ENCODE assay signal across 10 mouse cellular contexts in genomic region chr12:80517977-80518376, GRCm38 (mm10). TPM values are rescaled to one million over a fixed set of nuclear protein-coding genes. Genes with fewer than 3 reads are reported as not detected.
DNase-seq lines count a peak whose midpoint lies in the region; ATAC-seq lines count a peak whose summit lies in the region.
"Had no signal": no experiment of that assay in that cellular context is flagged by ENCODE, and none has a peak within 500 bp of the region (broad histone marks: within the 10 kb centered on the region; RNA-seq: fewer than 3 reads in every experiment).

Gene Galnt16, plus strand, starts transcription at chr12:80518277.

- H3K27ac ChIP-seq in heart, embryonic 13.5 days (replicated peaks), result no peak within 1 kb of the TSS
- no peak within 1 kb of the TSS for H3K27ac ChIP-seq in brown adipose tissue, adult 24 weeks (replicated peaks; ENCODE audit: low read depth, low read length)
- peak within 1 kb of the TSS; percentile 89 for H3K27ac ChIP-seq in hindbrain, embryonic 11.5 days (ENCODE audit: low read depth, low read length)
- H3K27ac ChIP-seq in liver, embryonic 13.5 days, result no peak within 1 kb of the TSS
- H3K27ac ChIP-seq: macrophage had no signal

- H3K4me1 ChIP-seq in heart, embryonic 13.5 days, result peaks cover 14% of the 10 kb centered on the region
- H3K4me1 ChIP-seq in brown adipose tissue, adult 24 weeks (ENCODE audit: control insufficient read depth, insufficient read depth, insufficient read length, low read length), result 0 out of 2 replicates have a peak, but pooled peaks cover 3% of the 10 kb centered on the region
- H3K4me1 ChIP-seq in hindbrain, embryonic 11.5 days (replicated peaks; ENCODE audit: control insufficient read depth, insufficient read depth, low read length), result no peaks in the 10 kb centered on the region
- peaks cover 4% of the 10 kb centered on the region for H3K4me1 ChIP-seq in liver, embryonic 13.5 days (replicated peaks)

- no peak for DNase-seq in heart, adult 8-10 months (ENCODE audit: low spot score)
- no peak for DNase-seq in hindbrain, embryonic 11.5 days (ENCODE audit: low spot score)
- no peak for DNase-seq in liver, embryonic 13.5 days
- no peak for DNase-seq in adipocyte (ENCODE audit: low spot score)
- DNase-seq in right cerebral cortex, postnatal 4 days, result no peak
- no peak for DNase-seq in right cerebral cortex, adult 18-20 months

- H3K9me3 ChIP-seq in heart, embryonic 13.5 days, result no peaks in the 10 kb centered on the region
- no peaks in the 10 kb centered on the region for H3K9me3 ChIP-seq in hindbrain, embryonic 11.5 days (ENCODE audit: control insufficient read depth, low read length)
- H3K9me3 ChIP-seq in liver, embryonic 13.5 days (replicated peaks), result no peaks in the 10 kb centered on the region

- H3K27me3 ChIP-seq in heart, embryonic 13.5 days (replicated peaks), result peaks cover 91% of the 10 kb centered on the region
- peaks cover 13% of the 10 kb centered on the region for H3K27me3 ChIP-seq in hindbrain, embryonic 11.5 days (ENCODE audit: control insufficient read depth, insufficient read depth, low read length)
- H3K27me3 ChIP-seq in liver, embryonic 13.5 days, result peaks cover 92% of the 10 kb centered on the region

- no peak for ATAC-seq in heart, embryonic 13.5 days (ENCODE audit: extremely low read depth, insufficient number of reproducible peaks, low FRiP score, low TSS enrichment)
- no peak for ATAC-seq in hindbrain, embryonic 11.5 days (ENCODE audit: low FRiP score)
- ATAC-seq in liver, embryonic 13.5 days (ENCODE audit: low read depth), result no peak

- peak within 1 kb of the TSS; percentile 100 for H3K4me2 ChIP-seq in heart, embryonic 13.5 days
- peak within 1 kb of the TSS; percentile 85 for H3K4me2 ChIP-seq in hindbrain, embryonic 11.5 days (replicated peaks; ENCODE audit: low read depth, low read length)
- peak within 1 kb of the TSS; percentile 64 for H3K4me2 ChIP-seq in liver, embryonic 13.5 days

- peak within 1 kb of the TSS; percentile 76 for H3K9ac ChIP-seq in heart, embryonic 13.5 days
- peak within 1 kb of the TSS; percentile 79 for H3K9ac ChIP-seq in hindbrain, embryonic 11.5 days (ENCODE audit: low read depth, low read length)
- no peak within 1 kb of the TSS for H3K9ac ChIP-seq in liver, embryonic 13.5 days

- whole genome bisulfite sequencing in heart, embryonic 13.5 days, result 4% methylated on average over 14 of the region's 14 CpGs
- WGBS in hindbrain, embryonic 11.5 days, result 4% methylated on average over 14 of the region's 14 CpGs
- 4% methylated on average over 14 of the region's 14 CpGs for WGBS in liver, embryonic 13.5 days (ENCODE audit: insufficient replicate concordance)

- H3K36me3 ChIP-seq in heart, embryonic 13.5 days, result no peaks in the 10 kb centered on the region
- H3K36me3 ChIP-seq in hindbrain, embryonic 11.5 days (ENCODE audit: control insufficient read depth, insufficient read depth, low read length), result no peaks in the 10 kb centered on the region
- no peaks in the 10 kb centered on the region for H3K36me3 ChIP-seq in liver, embryonic 13.5 days

- H3K4me3 ChIP-seq in heart, embryonic 13.5 days, result peak within 1 kb of the TSS; percentile 72
- H3K4me3 ChIP-seq in brown adipose tissue, adult 24 weeks (ENCODE audit: insufficient read depth, low read depth, low read length), result peak within 1 kb of the TSS; percentile 50
- peak within 1 kb of the TSS; percentile 79 for H3K4me3 ChIP-seq in hindbrain, embryonic 11.5 days (ENCODE audit: low read depth, low read length)
- H3K4me3 ChIP-seq in liver, embryonic 13.5 days (replicated peaks), result peak within 1 kb of the TSS; percentile 48

RNA-seq across cellular contexts. Expression of gene Galnt16, which starts in this region (rescaled TPM):
- polyA plus RNA-seq in heart, embryonic 13.5 days (2015; fragmentation: Nextera tagmentation; extraction: Ambion mirVana), result 3.2 and 3.7 TPM in 2 replicates
- total RNA-seq in heart, adult 8-10 months (2022), result 1 to 10 TPM; 1.2 to 2.3 (median 1.8) TPM
- 3.1 and 4.1 TPM in 2 replicates for polyA plus RNA-seq in brown adipose tissue, adult 24 weeks (2012; ENCODE audit: insufficient read depth, insufficient read length, missing spikeins)
- polyA plus RNA-seq in hindbrain, embryonic 11.5 days (2014; fragmentation: Nextera tagmentation; extraction: Ambion mirVana), result 8.6 and 9.1 TPM in 2 replicates
- polyA plus RNA-seq in liver, embryonic 13.5 days (2015; fragmentation: Nextera tagmentation; extraction: Ambion mirVana), result 0.20 and 0.42 TPM in 2 replicates
- total RNA-seq: MEL had no signal
- polyA plus RNA-seq: macrophage had no signal
